Mouse (Mus musculus): ENCODE data around the gene Nprl2. TPM values are rescaled to one million over a fixed set of nuclear protein-coding genes. Genes with fewer than 3 reads are reported as not detected.

The Nprl2 gene
- total RNA-seq, 4 experiments from 2014 or later, result 40.8 to 42.3 (median 41.8) TPM

GRCm38 (mm10) chr9:107534408-107535202 is 7.4 kb upstream of the Nprl2 start:
- no peak for DNase-seq (ENCODE audit: low spot score in 2 of 2)

DNA sequence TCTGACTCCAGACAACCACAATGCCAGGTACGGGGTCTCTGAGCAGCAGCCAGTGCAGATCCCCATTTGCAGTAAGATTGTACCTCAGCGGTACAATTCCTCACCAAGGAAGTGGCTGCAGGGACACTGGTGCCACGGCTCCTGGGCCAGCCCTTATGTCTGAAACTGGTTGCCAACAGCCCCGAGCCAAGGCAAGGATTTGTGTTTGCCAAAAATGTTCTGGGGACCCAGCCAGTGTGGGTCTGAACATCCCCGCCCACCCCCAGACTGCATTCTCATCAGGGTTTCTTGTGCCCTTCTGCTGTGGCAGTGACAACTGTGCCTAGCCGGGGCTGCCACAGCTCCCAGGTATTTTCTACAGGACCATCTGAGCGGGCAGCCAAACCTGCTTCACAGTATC is 3.8 kb upstream of the Nprl2 start:
- DNase-seq (ENCODE audit: low spot score in 2 of 2), result no peak

DNA sequence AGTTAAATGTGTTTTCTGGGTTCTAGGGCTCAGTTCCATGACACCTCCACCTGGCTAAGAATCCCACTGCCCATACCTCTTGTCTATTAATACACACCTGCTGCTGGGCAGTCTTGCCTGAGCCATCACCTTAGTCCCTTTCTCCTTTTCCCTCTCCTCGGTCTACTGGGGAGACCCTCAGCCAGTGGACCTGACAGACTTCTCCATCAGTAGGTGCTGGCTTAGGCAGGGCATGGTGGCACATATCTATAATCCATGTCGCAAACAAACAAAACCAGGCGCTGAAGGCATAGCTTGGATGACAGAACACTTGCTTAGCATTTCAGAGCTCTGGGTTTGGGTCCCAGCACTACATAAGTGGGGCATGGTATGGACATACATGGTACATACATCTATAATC is 3.3 kb upstream of the Nprl2 start:
- DNase-seq (ENCODE audit: low spot score in 2 of 2), result no peak

DNA sequence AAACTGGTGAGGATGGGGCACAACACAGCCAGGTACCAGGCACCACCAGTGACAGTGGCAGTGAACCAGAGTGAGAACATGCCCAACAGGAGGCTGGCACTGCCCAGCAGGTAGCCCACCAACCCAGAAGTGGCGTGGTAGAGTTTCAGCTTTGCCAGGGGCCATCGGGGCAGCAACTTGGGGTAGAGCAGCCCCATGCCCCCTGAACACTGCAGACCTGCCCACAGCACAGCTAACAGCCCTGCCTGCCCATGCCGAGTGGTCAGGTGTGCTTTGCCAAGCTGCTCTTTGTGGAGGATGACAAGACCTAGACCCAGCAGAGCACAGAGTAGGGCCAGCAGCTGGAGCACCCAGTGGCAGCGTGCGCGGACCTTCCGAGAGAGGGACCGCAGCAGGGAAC is 2.1 kb upstream of the Nprl2 start:
- DNase-seq (ENCODE audit: low spot score in 2 of 2), result no peak

- no peak for DNase-seq (ENCODE audit: low spot score in 2 of 2)
These were observed 1.6 kb upstream of the Nprl2 start for GRCm38 (mm10) chr9:107540420-107540819.

- no peak for DNase-seq (ENCODE audit: low spot score in 2 of 2)
These were observed 1.0 kb upstream of the Nprl2 start for GRCm38 (mm10) chr9:107541005-107541404.

- DNase-seq (ENCODE audit: low spot score in 2 of 2), result no peak
These were observed 293 bp downstream of the Nprl2 start for GRCm38 (mm10) chr9:107542352-107542686.

DNA sequence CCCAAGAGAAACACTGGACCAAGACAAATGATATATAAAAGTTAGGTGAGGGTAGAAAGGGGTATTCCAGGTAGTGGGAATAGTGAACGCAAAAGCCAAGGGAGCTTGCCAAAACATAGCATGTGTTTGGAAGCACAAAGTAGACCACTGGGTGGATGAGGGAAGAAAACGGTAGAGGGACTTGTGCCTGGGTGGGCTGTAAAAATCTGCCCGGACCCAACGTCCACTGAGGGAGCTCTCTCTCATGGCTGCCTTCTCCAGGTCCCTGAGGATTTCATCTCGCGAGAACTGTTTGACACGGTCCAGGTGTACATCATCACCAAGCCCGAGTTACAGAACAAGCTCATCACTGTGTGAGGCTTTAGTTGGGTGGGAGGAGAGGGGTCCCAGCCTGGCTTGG is 695 bp downstream of the Nprl2 start:
- no peak for DNase-seq (ENCODE audit: low spot score in 2 of 2)

DNA sequence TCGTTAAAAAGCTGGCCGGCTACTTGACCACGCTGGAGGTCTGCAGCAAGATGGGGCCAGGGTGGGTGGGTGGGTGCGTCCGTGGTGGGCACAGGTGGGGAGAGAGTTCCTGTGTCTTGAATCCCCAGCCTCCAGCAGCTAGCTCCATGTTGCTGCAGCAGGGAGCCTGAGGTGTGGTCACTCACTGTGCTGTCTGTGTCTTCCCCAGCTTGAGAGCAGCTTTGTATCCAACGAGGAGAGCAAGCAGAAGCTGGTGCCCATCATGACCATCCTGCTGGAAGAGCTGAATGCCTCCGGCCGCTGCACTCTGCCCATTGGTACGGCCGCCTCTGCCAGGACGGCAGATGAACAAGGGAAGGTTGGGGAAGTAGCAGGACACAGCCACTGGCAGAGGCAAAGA is 1.3 kb downstream of the Nprl2 start:
- DNase-seq (ENCODE audit: low spot score in 2 of 2), result no peak

DNA sequence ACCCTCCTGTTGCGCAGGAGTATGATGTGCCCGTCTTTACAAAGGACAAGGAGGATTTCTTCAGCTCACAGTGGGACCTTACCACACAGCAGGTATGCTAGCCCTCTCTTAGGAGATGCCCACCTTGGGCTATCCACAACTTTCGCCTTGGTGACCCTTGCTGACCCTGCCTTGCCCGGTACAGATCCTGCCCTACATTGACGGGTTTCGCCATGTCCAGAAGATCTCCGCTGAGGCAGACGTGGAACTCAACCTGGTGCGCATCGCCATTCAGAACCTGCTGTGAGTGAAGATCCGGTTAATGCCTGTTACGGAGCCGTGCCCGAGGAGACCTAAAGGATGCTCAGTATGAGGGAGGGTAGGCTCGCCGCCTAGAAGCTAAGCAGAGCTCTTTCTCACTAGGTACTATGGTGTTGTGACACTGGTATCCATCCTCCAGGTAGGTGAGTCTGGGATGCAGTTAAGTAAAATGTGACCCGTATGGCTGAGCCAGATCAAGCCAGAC is 2.2 kb downstream of the Nprl2 start:
- peak in 1 of 2 experiments; percentile 33 for DNase-seq (ENCODE audit: low spot score in 2 of 2)

GRCm38 (mm10) chr9:107544729-107545128 is 2.7 kb downstream of the Nprl2 start:
- peak in 1 of 2 experiments; percentile 25 for DNase-seq (ENCODE audit: low spot score in 2 of 2)

- no peak for DNase-seq (ENCODE audit: low spot score in 2 of 2)
These were observed 3.2 kb downstream of the Nprl2 start for GRCm38 (mm10) chr9:107545199-107545598.

GRCm38 (mm10) chr9:107545602-107546001 is 3.6 kb downstream of the Nprl2 start:
- DNase-seq (ENCODE audit: low spot score in 2 of 2), result peak; percentile 33 to 57

DNA sequence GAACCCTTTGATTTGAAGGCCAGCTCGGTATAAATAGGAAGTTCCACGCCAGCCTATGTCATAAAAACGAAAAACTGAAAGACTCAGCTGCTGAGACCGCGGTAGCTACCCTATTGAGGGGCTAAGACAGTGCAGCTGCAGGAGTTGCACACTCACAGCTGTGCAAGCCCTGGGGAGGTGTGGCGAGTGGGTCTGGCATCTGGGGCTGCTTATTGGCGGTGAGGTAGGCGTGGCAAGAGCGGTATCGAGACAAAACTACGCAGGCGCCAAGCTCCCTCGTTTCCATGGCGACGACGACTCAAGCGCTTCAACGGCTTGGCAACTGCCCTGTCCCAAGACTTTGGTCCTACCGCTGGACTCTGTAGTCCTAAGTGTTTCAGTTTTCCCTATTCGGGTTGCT is 5.0 kb downstream of the Nprl2 start, which contains the start of gene Zmynd10:
Gene Zmynd10 (plus strand): TSS at position 273 of the 400 bp plus-strand sequence.
- peak; percentile 72 to 90 for DNase-seq (ENCODE audit: low spot score in 2 of 2)

DNA sequence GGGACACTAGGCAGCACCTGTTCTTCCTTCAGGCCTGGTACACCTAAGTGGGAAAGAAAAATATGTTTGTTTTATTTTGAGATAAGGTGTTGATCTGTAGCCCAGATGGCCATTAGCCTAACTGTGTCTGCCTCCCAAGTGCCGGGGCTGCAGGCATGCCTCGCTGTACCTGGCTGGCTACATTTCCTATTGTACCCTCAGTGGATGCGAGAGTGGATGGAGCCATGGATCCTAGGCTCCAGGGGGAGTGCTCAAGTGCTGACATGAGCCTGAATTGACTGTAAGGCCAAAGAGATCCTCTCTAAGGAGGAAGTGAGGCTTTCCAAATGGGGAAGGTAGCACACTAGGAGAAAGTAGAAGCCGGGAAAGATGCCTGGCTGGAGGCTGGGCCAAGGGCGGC is 5.9 kb downstream of the Nprl2 start:
- DNase-seq (ENCODE audit: low spot score in 2 of 2), result no peak

- DNase-seq (ENCODE audit: low spot score in 2 of 2), result no peak
These were observed 6.8 kb downstream of the Nprl2 start for GRCm38 (mm10) chr9:107548820-107549219.

DNA sequence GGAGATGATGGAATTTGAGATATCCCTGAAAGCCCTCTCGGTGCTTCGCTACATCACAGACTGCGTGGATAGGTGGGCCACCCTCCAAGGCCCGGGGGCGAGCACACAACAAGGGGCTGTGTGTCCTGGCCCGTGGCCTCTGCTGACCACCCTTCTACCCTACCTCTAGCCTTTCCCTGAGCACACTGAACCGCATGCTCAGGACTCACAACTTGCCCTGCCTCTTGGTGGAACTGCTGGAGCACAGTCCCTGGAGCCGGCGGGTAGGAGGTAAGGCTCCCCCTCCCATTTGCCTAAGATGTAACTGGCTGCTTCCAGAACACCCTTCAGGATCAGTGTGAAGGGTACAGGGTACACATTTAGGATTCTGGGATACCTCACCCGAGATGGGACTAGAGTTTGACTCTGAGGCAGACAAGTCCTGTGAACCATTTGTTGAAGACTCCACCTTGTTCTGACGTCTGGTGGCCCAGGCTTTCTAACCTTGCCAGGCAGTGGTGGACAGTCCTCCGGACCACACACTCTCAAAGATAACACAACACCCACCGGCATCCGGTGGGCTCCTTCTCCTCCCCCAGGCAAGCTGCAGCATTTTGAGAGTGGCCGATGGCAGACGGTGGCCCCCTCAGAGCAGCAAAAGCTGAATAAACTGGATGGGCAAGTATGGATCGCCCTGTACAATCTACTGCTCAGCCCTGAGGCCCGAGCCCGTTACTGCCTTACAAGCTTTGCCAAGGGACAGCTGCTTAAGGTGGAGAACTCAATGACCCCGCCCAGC is 7.5 kb downstream of the Nprl2 start:
- no peak for DNase-seq (ENCODE audit: low spot score in 2 of 2)

DNA sequence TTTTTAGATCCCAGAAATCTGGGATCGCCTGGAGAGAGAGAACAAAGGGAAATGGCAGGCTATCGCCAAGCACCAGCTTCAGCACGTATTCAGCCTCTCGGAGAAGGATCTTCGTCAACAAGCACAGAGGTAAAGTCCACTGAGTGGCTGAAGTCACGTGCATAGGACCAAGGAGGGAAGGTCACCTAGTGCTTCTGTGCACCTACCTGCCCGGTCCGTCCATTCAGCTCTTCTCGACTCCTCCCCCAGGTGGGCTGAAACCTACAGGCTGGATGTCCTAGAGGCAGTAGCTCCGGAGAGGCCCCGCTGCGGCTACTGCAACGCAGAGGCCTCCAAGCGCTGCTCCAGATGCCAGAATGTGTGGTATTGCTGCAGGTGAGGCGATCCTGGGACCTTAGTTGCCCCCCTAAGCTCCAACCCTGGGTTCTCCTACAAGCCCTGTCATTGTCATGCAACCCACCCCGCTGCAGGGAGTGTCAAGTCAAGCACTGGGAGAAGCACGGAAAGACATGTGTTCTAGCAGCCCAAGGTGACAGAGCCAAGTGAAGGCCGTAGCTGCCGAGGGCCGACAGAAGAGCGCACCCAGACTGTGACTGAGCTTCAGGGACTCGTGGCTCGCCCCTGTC is 8.6 kb downstream of the Nprl2 start:
- no peak for DNase-seq (ENCODE audit: low spot score in 2 of 2)

GRCm38 (mm10) chr9:107551117-107551889 is 9.3 kb downstream of the Nprl2 start, which contains the start of gene Rassf1:
Gene Rassf1 (plus strand): TSS chr9:107551555.
- no peak for DNase-seq (ENCODE audit: low spot score in 2 of 2)

GRCm38 (mm10) chr9:107551890-107552355 is 9.9 kb downstream of the Nprl2 start:
- DNase-seq (ENCODE audit: low spot score in 2 of 2), result no peak
